Mouse (Mus musculus): ENCODE data around the gene Upf3b. TPM values are rescaled to one million over a fixed set of nuclear protein-coding genes. Genes with fewer than 3 reads are reported as not detected.

Gene Upf3b
- polyA plus RNA-seq, 2 experiments = 13.1 to 27.9 TPM

GRCm38 (mm10) chrX:37063902-37064301 lies 46.2 kb downstream of the Upf3b start:
- no peaks in the 10 kb centered on the region for H3K4me1 ChIP-seq (ENCODE audit: control insufficient read depth, insufficient read depth, low read length)
- no peaks in the 10 kb centered on the region for H3K27me3 ChIP-seq (ENCODE audit: control insufficient read depth, insufficient read depth, low read length)
- no peak for TF ChIP-seq POLR2A (IDR thresholded peaks at IDR 0.05; ENCODE audit: borderline replicate concordance, extremely low read depth, insufficient read depth, insufficient read length)
- no peak overlapping the region for H3K4me3 ChIP-seq (replicated peaks; ENCODE audit: low read length)
- ATAC-seq (ENCODE audit: low FRiP score, low read depth) = no peak
- no peaks in the 10 kb centered on the region for H3K9me3 ChIP-seq (ENCODE audit: control insufficient read depth, low read length)
- no peak overlapping the region for H3K4me2 ChIP-seq (replicated peaks; ENCODE audit: low read depth, low read length, severe bottlenecking)
- DNase-seq (ENCODE audit: low spot score) = no peak
- WGBS = 80% methylated on average over 9 of the region's 9 CpGs
- no peaks in the 10 kb centered on the region for H3K36me3 ChIP-seq (ENCODE audit: control insufficient read depth, insufficient read depth, low read length)
- no peak overlapping the region for H3K27ac ChIP-seq (replicated peaks; ENCODE audit: low read depth, low read length)
- no peak overlapping the region for H3K9ac ChIP-seq (ENCODE audit: low read depth, low read length, severe bottlenecking)

DNA sequence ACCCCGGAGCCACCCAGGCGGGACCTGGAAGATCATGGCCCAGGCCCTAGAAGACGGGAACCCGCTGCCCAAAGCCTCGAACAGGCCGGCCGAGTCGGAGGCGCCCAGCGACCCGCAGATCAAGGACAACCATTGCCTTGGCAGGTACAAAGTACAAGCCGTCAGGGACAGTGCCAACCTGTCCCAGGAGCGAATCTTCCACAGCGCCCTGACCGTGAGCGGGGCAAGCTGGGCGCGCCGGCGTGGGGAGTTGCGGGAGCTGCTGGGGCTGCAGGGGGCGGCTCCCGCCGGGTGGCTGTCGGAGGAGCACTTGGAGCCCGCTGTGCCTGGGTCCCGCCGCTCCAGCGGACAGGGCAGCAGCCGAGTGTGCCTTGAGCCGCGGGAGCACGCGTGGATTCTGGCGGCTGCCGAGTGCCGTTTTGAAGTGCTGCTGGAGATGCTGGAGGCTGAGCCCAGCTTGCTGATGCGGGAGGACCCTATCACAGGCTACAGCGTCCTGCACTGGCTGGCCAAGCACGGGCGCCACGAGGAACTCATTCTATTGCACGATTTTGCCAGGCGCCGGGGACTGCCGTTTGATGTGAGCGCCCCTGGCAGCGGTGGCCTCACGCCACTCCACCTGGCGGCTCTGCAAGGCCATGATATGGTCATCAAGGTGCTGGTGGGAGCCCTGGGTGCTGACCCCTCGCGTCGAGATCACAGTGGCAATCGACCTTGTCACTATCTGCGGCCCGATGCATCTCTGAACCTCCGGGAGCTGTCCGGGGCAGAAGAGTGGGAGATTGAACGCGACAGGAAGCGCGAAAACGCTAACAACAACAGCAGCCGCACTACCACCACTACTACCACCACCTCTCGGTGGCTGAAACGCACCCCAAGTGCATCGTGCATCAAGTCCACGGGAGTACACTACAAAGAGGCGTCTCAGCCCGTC lies 61.0 kb downstream of the Upf3b start:
- ATAC-seq (ENCODE audit: low FRiP score, low read depth) (no peak), DNase-seq (ENCODE audit: low spot score) (no peak)
- H3K27ac ChIP-seq (replicated peaks; ENCODE audit: low read depth, low read length) = no peak overlapping the region
- H3K4me2 ChIP-seq (replicated peaks; ENCODE audit: low read depth, low read length, severe bottlenecking) = peak overlapping the region; percentile 60
- H3K9ac ChIP-seq (ENCODE audit: low read depth, low read length, severe bottlenecking) = no peak overlapping the region; the same call in 1 of the 2 replicates
- no peaks in the 10 kb centered on the region for H3K9me3 ChIP-seq (ENCODE audit: control insufficient read depth, low read length)
- H3K27me3 ChIP-seq (ENCODE audit: control insufficient read depth, insufficient read depth, low read length) = peaks cover 36% of the 10 kb centered on the region; the same call in 1 of the 2 replicates
- no peak for TF ChIP-seq POLR2A (IDR thresholded peaks at IDR 0.05; ENCODE audit: borderline replicate concordance, extremely low read depth, insufficient read depth, insufficient read length)
- no peaks in the 10 kb centered on the region for H3K4me1 ChIP-seq (ENCODE audit: control insufficient read depth, insufficient read depth, low read length)
- WGBS = 19% methylated on average over 53 of the region's 70 CpGs
- peak overlapping the region; percentile 32 for H3K4me3 ChIP-seq (replicated peaks; ENCODE audit: low read length)
- no peaks in the 10 kb centered on the region for H3K36me3 ChIP-seq (ENCODE audit: control insufficient read depth, insufficient read depth, low read length)

DNA sequence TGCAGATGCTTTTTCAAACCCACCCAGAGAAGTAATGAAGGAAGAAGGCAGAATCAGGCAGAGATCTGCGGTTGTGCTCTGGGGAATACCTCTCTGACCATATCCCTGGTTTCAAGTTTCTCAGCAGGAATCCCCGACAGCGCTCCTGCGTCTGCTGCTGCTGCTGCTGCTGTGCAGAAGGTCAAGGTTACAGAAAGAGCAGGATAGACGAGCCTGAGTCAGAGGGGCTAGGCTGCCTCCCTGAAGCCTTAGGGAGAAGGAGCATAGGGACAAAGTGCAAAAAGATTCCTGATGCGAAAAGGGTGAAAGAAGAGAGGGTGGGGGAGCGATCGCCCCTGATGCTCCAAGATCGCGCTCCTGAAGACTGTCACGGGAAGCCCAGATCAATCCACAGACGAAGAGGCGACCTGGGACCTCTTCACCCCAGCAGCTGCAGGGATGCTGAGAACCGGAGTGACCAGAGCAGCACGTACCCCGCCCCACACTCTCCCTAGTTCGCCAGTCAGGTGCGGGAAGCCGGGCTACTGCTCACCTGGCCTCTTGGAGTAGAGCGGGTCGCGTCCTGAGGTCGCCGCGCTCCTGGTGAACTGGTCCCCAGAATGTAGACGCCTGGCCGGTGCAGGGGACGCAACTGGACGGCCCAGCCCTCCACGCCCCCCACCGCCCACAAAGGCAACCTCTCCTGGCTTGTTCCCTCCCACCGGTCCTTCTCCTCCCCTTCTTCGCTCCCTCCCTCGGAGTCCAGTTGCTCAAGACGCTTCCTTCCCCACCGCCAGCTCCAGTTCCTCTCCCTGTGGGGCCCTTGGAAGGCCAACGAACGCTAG lies 61.8 kb downstream of the Upf3b start, which contains the start of gene Sowahd:
Gene Sowahd (plus strand): TSS at position 780 of the 824 bp plus-strand sequence.
- DNase-seq (ENCODE audit: low spot score) = no peak
- no peak for ATAC-seq (ENCODE audit: low FRiP score, low read depth)
- TF ChIP-seq POLR2A (IDR thresholded peaks at IDR 0.05; ENCODE audit: borderline replicate concordance, extremely low read depth, insufficient read depth, insufficient read length) = no peak

DNA sequence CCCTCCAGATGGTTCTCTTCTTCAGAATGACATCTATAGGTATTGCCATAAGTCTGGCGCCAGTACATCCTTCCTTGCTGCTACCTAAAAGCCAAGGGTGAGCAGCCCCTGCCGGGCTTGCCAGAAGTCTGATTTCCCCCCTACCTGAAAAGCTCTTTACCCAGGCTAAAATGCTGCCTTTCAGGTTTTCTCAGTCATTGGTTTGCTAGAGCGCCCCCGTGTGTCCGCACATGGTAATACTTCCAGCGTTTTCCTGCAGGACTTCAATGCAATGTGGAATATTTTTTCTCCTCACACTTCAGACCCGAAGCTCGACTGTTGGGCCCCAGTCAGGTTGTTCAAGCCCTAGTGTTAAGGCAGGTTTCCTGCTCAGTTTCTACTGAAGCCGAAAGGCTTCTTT lies 67.4 kb downstream of the Upf3b start:
- H3K4me3 ChIP-seq (replicated peaks; ENCODE audit: low read length) = no peak overlapping the region
- DNase-seq (ENCODE audit: low spot score) = peak; percentile 8
- no peak overlapping the region for H3K27ac ChIP-seq (replicated peaks; ENCODE audit: low read depth, low read length)
- no peaks in the 10 kb centered on the region for H3K36me3 ChIP-seq (ENCODE audit: control insufficient read depth, insufficient read depth, low read length)
- WGBS = 17% methylated on average over 9 of the region's 9 CpGs
- no peak for ATAC-seq (ENCODE audit: low FRiP score, low read depth)
- TF ChIP-seq POLR2A (IDR thresholded peaks at IDR 0.05; ENCODE audit: borderline replicate concordance, extremely low read depth, insufficient read depth, insufficient read length) = no peak
- no peak overlapping the region for H3K9ac ChIP-seq (ENCODE audit: low read depth, low read length, severe bottlenecking)
- peaks cover 11% of the 10 kb centered on the region; the same call in 1 of the 2 replicates for H3K27me3 ChIP-seq (ENCODE audit: control insufficient read depth, insufficient read depth, low read length)
- H3K4me1 ChIP-seq (ENCODE audit: control insufficient read depth, insufficient read depth, low read length) = no peaks in the 10 kb centered on the region
- no peak overlapping the region for H3K4me2 ChIP-seq (replicated peaks; ENCODE audit: low read depth, low read length, severe bottlenecking)
- no peaks in the 10 kb centered on the region for H3K9me3 ChIP-seq (ENCODE audit: control insufficient read depth, low read length)

More for the DNA sequence above, 61.8 kb downstream of the Upf3b start, which contains the start of gene Sowahd:
- H3K4me2 ChIP-seq (replicated peaks; ENCODE audit: low read depth, low read length, severe bottlenecking) = peak within 1 kb of the TSS; percentile 60
- no peak within 1 kb of the TSS; the same call in 1 of the 2 replicates for H3K9ac ChIP-seq (ENCODE audit: low read depth, low read length, severe bottlenecking)
- WGBS = 24% methylated on average over 21 of the region's 38 CpGs
- no peaks in the 10 kb centered on the region for H3K4me1 ChIP-seq (ENCODE audit: control insufficient read depth, insufficient read depth, low read length)
- peak within 1 kb of the TSS; percentile 32 for H3K4me3 ChIP-seq (replicated peaks; ENCODE audit: low read length)
- H3K27ac ChIP-seq (replicated peaks; ENCODE audit: low read depth, low read length) = no peak within 1 kb of the TSS
- peaks cover 36% of the 10 kb centered on the region; the same call in 1 of the 2 replicates for H3K27me3 ChIP-seq (ENCODE audit: control insufficient read depth, insufficient read depth, low read length)
- no peaks in the 10 kb centered on the region for H3K9me3 ChIP-seq (ENCODE audit: control insufficient read depth, low read length)
- H3K36me3 ChIP-seq (ENCODE audit: control insufficient read depth, insufficient read depth, low read length) = no peaks in the 10 kb centered on the region

Other genes with a start within 250 kb of the Upf3b start
- gene Ube2a, start 236.4 kb downstream of the Upf3b start, polyA plus RNA-seq (2012; rRNA removed) = 40.0 and 44.2 TPM in 2 replicates
- 133 TPM in 2 replicates for gene Ube2a, start 236.4 kb downstream of the Upf3b start, polyA plus RNA-seq (2014; fragmentation: Nextera tagmentation; extraction: Ambion mirVana)
- gene C330007P06Rik, start 236.2 kb downstream of the Upf3b start, polyA plus RNA-seq (2012; rRNA removed) = 18.0 and 21.1 TPM in 2 replicates
- gene C330007P06Rik, start 236.2 kb downstream of the Upf3b start, polyA plus RNA-seq (2014; fragmentation: Nextera tagmentation; extraction: Ambion mirVana) = 34.6 and 35.8 TPM in 2 replicates
- gene Nkrf, start 207.4 kb downstream of the Upf3b start, polyA plus RNA-seq (2012; rRNA removed) = 3.4 and 4.5 TPM in 2 replicates
- 1.7 and 2.1 TPM in 2 replicates for gene Nkrf, start 207.4 kb downstream of the Upf3b start, polyA plus RNA-seq (2014; fragmentation: Nextera tagmentation; extraction: Ambion mirVana)
- 44.0 and 47.9 TPM in 2 replicates for gene Sept6, start 118.5 kb downstream of the Upf3b start, polyA plus RNA-seq (2012; rRNA removed)
- gene Sept6, start 118.5 kb downstream of the Upf3b start, polyA plus RNA-seq (2014; fragmentation: Nextera tagmentation; extraction: Ambion mirVana) = 51.5 and 61.1 TPM in 2 replicates
- gene Sowahd, start 61.5 kb downstream of the Upf3b start, polyA plus RNA-seq (2012; rRNA removed) = not detected in 2 replicates
- not detected in 2 replicates for gene Sowahd, start 61.5 kb downstream of the Upf3b start, polyA plus RNA-seq (2014; fragmentation: Nextera tagmentation; extraction: Ambion mirVana)
- gene Rpl39, start 24.9 kb downstream of the Upf3b start, polyA plus RNA-seq (2012; rRNA removed) = 539 and 1,130 TPM in 2 replicates
- gene Rpl39, start 24.9 kb downstream of the Upf3b start, polyA plus RNA-seq (2014; fragmentation: Nextera tagmentation; extraction: Ambion mirVana) = 592 and 658 TPM in 2 replicates
- 6.4 and 6.9 TPM in 2 replicates for gene Nkap, start 16.5 kb upstream of the Upf3b start, polyA plus RNA-seq (2012; rRNA removed)
- 11.8 and 12.4 TPM in 2 replicates for gene Nkap, start 16.5 kb upstream of the Upf3b start, polyA plus RNA-seq (2014; fragmentation: Nextera tagmentation; extraction: Ambion mirVana)
- not detected in 2 replicates for gene Akap14, start 58.5 kb upstream of the Upf3b start, polyA plus RNA-seq (2012; rRNA removed)
- gene Akap14, start 58.5 kb upstream of the Upf3b start, polyA plus RNA-seq (2014; fragmentation: Nextera tagmentation; extraction: Ambion mirVana) = 0.11 TPM in 1 of 2 replicates, not detected in the other
- gene Ndufa1, start 80.8 kb upstream of the Upf3b start, polyA plus RNA-seq (2012; rRNA removed) = 271 and 282 TPM in 2 replicates
- gene Ndufa1, start 80.8 kb upstream of the Upf3b start, polyA plus RNA-seq (2014; fragmentation: Nextera tagmentation; extraction: Ambion mirVana) = 430 and 487 TPM in 2 replicates
- gene Rnf113a1, start 80.9 kb upstream of the Upf3b start, polyA plus RNA-seq (2012; rRNA removed) = 7.0 and 7.7 TPM in 2 replicates
- 10.2 and 13.8 TPM in 2 replicates for gene Rnf113a1, start 80.9 kb upstream of the Upf3b start, polyA plus RNA-seq (2014; fragmentation: Nextera tagmentation; extraction: Ambion mirVana)
- 0.32 TPM in 1 of 2 replicates, not detected in the other for gene Gm9, start 100.7 kb upstream of the Upf3b start, polyA plus RNA-seq (2012; rRNA removed)
- gene Gm9, start 100.7 kb upstream of the Upf3b start, polyA plus RNA-seq (2014; fragmentation: Nextera tagmentation; extraction: Ambion mirVana) = not detected in 2 replicates
- not detected in 2 replicates for gene Rhox1, start 111.9 kb upstream of the Upf3b start, polyA plus RNA-seq (2012; rRNA removed)
- not detected in 2 replicates for gene Rhox1, start 111.9 kb upstream of the Upf3b start, polyA plus RNA-seq (2014; fragmentation: Nextera tagmentation; extraction: Ambion mirVana)
- gene Rhox2a, start 134.7 kb upstream of the Upf3b start, polyA plus RNA-seq (2012; rRNA removed) = not detected in 2 replicates
- gene Rhox2a, start 134.7 kb upstream of the Upf3b start, polyA plus RNA-seq (2014; fragmentation: Nextera tagmentation; extraction: Ambion mirVana) = not detected in 2 replicates
- gene Rhox3a, start 139.6 kb upstream of the Upf3b start, polyA plus RNA-seq (2012; rRNA removed) = not detected in 2 replicates
- not detected in 2 replicates for gene Rhox3a, start 139.6 kb upstream of the Upf3b start, polyA plus RNA-seq (2014; fragmentation: Nextera tagmentation; extraction: Ambion mirVana)
- not detected in 2 replicates for gene Rhox4a, start 155.0 kb upstream of the Upf3b start, polyA plus RNA-seq (2012; rRNA removed)
- 0.15 TPM in 1 of 2 replicates, not detected in the other for gene Rhox4a, start 155.0 kb upstream of the Upf3b start, polyA plus RNA-seq (2014; fragmentation: Nextera tagmentation; extraction: Ambion mirVana)